Mouse (Mus musculus): ENCODE results near the gene Sec24d.

Gene Sec24d

GRCm38 (mm10) chr3:123266753-123267651 is at the start of gene Sec24d:
Sec24d (plus strand) TSS chr3:123267455.
- DNase-seq (ENCODE audit: low spot score in 2 of 2): peak; percentile 76 to 79

GRCm38 (mm10) chr3:123218646-123219045 is 48.6 kb upstream of the Sec24d start:
- no peak for DNase-seq (ENCODE audit: low spot score in 2 of 2)

DNA sequence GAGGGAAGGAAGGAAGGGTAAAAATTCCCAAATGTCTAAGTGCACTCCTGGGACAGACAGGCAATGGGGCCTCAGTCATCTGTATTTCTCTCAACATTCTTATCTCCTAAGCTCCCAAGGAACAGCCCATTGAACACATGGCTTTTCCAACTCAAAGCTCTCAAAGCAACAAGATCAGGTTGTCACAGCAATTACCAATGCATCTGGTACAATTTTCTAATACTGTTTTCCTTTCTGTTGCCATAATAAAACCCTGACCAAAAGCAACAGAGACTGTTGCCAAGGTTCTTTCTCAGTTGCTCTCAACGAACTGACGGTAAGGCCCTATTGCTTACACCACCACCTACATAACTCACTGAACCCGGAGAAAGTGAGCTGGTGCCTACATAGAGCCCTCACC is 40.0 kb upstream of the Sec24d start:
- DNase-seq (ENCODE audit: low spot score in 2 of 2): no peak

DNA sequence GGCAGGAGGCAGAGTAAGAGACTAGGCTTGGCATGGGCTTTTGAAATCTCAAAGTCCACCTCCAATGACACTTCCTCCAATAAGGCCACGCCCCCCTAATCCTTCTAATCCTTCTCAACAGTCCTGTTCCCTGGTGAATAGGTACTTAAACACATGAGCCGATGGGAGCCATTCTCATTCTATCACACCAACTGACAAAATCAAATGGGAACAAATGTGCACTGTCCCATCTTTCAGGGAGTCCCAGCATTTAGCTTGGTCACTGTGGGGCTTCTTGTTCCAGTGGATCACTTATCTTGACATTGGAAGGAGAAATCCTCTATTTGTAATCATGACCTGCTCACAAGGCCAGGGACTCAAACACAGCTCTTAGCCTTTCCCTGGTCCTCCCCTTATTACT is 35.6 kb upstream of the Sec24d start:
- DNase-seq (ENCODE audit: low spot score in 2 of 2): no peak

GRCm38 (mm10) chr3:123234191-123234836 is 32.9 kb upstream of the Sec24d start:
- peak; percentile 14 to 31 for DNase-seq (ENCODE audit: low spot score in 2 of 2)

DNA sequence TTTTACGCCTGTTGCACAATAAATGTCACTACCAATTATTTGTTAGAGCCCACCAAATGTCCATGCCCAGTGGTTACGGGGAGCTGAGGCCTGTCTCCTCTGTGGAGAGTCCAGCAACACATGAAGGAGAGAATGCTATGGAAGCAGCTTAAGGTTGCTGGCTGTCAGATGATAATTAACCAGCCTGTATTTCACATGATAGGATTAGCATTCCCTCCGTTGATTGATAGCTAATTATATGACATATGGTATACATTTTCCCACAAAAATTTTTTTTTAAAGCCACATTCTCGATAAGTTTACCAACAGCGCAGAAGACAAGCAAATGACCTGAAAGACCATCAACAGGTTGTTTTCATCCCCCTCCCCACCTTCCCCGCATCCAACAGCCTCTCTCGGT is 31.8 kb upstream of the Sec24d start:
- DNase-seq (ENCODE audit: low spot score in 2 of 2): no peak

- DNase-seq (ENCODE audit: low spot score in 2 of 2): peak; percentile 29 to 39
Measured at GRCm38 (mm10) chr3:123235921-123236320, 31.3 kb upstream of the Sec24d start, which contains the start of gene Synpo2. Synpo2 (minus strand) TSS chr3:123236149.

DNA sequence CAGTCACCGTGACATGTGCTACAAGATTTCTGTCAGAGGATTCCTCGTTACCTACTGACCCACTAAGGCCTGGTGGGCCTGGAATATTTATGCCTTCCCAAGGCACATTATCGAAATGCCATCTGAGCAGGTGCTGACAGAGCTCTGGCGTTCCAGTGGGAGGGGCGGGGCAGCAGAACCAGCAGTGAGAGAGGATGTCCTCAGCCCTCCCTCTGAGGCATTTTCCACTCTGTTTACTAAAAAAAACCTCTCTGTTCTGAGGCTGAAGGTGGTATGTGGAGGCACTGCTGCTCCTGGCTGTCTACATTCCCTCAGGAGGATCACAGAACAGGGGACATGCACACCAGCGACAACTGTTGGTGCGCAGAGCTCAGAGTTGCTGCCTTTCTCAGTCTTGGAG is 30.2 kb upstream of the Sec24d start:
- no peak for DNase-seq (ENCODE audit: low spot score in 2 of 2)

- no peak for DNase-seq (ENCODE audit: low spot score in 2 of 2)
Measured at GRCm38 (mm10) chr3:123237446-123237845, 29.8 kb upstream of the Sec24d start.

GRCm38 (mm10) chr3:123244376-123244775 is 22.9 kb upstream of the Sec24d start:
- DNase-seq (ENCODE audit: low spot score in 2 of 2): peak; percentile 7 to 12

DNA sequence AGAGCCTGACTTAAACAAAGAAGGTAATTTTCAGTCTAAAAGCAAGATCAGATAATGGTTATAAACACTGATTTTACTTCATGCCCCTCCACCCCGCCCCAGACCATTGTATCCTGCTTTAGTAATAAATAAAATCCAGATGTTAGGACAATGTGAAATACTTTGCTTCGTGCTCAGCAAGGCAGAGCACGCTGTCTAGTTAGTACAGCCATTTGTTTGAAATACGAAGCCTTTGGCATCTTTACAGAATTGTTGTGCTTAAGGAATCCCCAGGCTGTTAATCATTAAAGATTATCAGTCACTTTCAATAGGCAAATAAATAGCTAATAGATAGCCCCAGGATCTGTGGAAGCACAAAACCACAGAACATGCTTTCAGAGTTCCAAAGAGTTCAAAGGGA is 21.6 kb upstream of the Sec24d start:
- DNase-seq (ENCODE audit: low spot score in 2 of 2): no peak

GRCm38 (mm10) chr3:123256181-123257101 is 10.8 kb upstream of the Sec24d start:
- no peak for DNase-seq (ENCODE audit: low spot score in 2 of 2)

DNA sequence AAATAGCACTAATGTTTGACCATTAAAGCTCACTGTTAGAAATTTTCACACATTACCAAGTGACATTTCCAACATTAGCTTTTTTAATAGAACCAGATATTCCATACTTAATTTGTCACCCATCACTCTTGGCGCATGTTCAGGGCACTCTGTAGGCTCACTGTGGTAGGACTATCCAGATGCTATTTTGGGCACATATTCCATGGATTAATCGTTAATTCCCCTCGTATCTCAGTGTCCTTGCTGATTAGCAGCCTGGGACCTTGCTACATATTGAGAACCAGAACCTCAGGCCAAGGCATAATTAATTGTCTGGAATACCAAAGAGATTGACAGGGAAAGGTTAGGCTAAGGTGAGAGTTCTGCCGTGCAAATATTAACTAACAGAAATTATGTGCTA is 8.5 kb upstream of the Sec24d start:
- DNase-seq (ENCODE audit: low spot score in 2 of 2): no peak

DNA sequence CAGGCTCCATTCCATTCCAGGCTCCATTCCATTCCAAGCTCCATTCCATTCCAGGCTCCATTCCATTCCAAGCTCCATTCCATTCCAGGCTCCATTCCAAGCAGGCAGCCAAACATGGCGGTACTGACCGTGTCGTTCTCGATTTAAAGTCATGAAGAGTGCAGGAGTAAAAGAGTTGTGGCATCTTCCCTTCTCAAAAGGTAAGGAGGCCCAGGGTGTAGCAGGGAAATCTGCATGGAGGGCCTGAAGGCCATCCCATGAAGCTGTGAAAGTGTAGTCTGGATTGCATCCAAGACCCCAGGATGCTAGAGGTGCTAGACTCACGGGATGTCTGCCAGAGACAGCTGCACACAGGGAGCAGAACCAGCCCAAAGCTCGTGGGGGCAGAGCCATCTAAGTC is 2.5 kb upstream of the Sec24d start:
- no peak for DNase-seq (ENCODE audit: low spot score in 2 of 2)

DNA sequence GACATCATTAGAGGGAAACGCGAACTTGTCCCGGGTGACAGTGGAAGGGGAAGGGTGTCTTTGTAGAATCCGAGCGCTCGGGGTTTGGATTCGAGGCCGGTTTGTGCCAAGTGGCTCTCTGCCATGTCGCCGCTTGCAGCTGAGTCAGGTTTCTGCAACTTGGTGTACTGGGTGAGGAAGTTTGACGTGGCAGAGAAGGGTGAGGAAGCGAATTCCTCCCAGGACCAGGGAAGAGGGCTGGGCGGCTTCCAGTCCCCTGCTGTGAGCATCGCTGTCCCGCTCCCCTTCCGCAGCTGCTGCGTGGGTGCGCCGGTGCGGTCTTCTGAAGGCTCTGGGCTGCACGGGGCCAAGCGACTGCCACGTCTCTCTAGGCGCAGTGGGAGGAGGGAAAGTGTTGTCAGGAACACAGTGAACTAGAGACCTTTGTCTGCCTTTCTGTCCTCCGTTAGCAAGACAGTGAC is 516 bp downstream of the Sec24d start:
- DNase-seq (ENCODE audit: low spot score in 2 of 2): peak; percentile 16 to 23

GRCm38 (mm10) chr3:123282866-123283615 is 15.8 kb downstream of the Sec24d start:
- no peak for DNase-seq (ENCODE audit: low spot score in 2 of 2)

DNA sequence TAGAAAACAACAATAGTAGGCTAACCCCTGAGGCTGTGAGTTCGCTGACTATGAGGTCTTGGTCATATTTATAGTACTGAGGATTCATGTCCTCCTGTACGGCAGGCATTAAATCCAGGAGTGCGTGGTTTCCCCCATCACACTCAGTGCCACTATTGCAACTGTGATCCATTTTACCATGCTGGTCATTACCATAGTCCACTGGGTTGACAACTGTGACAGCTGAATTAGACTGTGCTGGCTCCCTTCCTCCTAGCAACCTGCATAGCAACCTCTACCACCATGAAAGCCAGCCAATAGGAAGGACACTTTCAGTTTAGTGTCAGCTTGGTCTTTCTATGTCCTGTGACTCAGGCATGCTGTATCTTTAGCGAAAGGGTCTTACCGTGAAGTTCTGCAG is 17.0 kb downstream of the Sec24d start:
- DNase-seq (ENCODE audit: low spot score in 2 of 2): no peak

- no peak for DNase-seq (ENCODE audit: low spot score in 2 of 2)
Measured at GRCm38 (mm10) chr3:123285649-123286048, 18.4 kb downstream of the Sec24d start.

GRCm38 (mm10) chr3:123288856-123289570 is 21.8 kb downstream of the Sec24d start:
- no peak for DNase-seq (ENCODE audit: low spot score in 2 of 2)

GRCm38 (mm10) chr3:123291670-123292069 is 24.4 kb downstream of the Sec24d start:
- no peak for DNase-seq (ENCODE audit: low spot score in 2 of 2)
